Mouse (Mus musculus) cerebellum, adult 2 months (tissue): ENCODE measurements around the gene Rfc2.

ENCODE experiments used
- CTCF ChIP-seq: fragments of 200-500 bp; IDR thresholded peaks from 2 replicates; pipeline ENCODE4 v1.5.1; 2011; ENCODE audit warnings: low read depth, mild to moderate bottlenecking, control low read depth, low read length, moderate library complexity, borderline replicate concordance; ENCODE audit not compliant: insufficient read depth
- POLR2A ChIP-seq: fragments of 200-500 bp; IDR thresholded peaks from 2 replicates; pipeline ENCODE4 v1.6.1; 2011; ENCODE audit warnings: low read length, control low read depth, borderline replicate concordance; ENCODE audit not compliant: insufficient read depth

GRCm38 (mm10) chr5:134572508-134573214 is 8.5 kb upstream of the Rfc2 start:
- TF ChIP-seq CTCF (no peak), POLR2A (no peak)
